Mouse (Mus musculus) CH12.LX (cell line): ENCODE measurements at regions not wholly inside any gene's neighbourhood (a gene's known extent, or its start where the extent isn't known, plus 50 kb on each side); places are given as distances from the start of the nearest gene placed in this dataset.

Experiments used
- DNase-seq: peaks from one replicate; pipeline ENCODE4 v3.0.0-alpha.2; 2013; ENCODE audit errors: extremely low read depth
- H3K27ac ChIP-seq: 2 replicates; pipeline ENCODE4 v1.5.1; 2012; ENCODE audit warnings: low read depth, mild to moderate bottlenecking, control low read depth, moderate library complexity; ENCODE audit not compliant: insufficient read depth
- H3K27me3 ChIP-seq: replicated peaks from 2 replicates; pipeline ENCODE3; 2012; ENCODE audit warnings: inconsistent platforms
- H3K36me3 ChIP-seq, 2 experiments: replicated peaks in 1 of 2; 2 replicates each; pipeline versions ENCODE3 to v1.6.1; 2012; ENCODE audit warnings: inconsistent platforms in 1 of 2, low read length in 1 of 2, mild to moderate bottlenecking in 1 of 2, mixed read lengths in 1 of 2, moderate library complexity in 1 of 2; ENCODE audit not compliant: control insufficient read depth in 1 of 2, insufficient read depth in 1 of 2
- H3K4me1 ChIP-seq, 2 experiments: 2 replicates each; pipeline ENCODE4 v1.6.1; 2012; ENCODE audit warnings: inconsistent platforms in 1 of 2, moderate library complexity in 1 of 2; ENCODE audit not compliant: insufficient read depth in 2 of 2, control insufficient read depth in 1 of 2
- H3K4me2 ChIP-seq: 2 replicates; pipeline ENCODE4 v1.6.1; 2012; ENCODE audit warnings: low read depth, mild to moderate bottlenecking, control low read depth; ENCODE audit not compliant: poor library complexity, insufficient read depth, severe bottlenecking
- H3K4me3 ChIP-seq, 3 experiments: fragments of 150-350 bp in 1 of 3; sonication (generic) in 1 of 3; replicated peaks in 1 of 3; 2 replicates each; pipeline versions ENCODE3 to v1.5.1; 2011 to 2012; ENCODE audit warnings: low read depth in 2 of 3, low read length in 2 of 3, mild to moderate bottlenecking in 2 of 3, moderate library complexity in 2 of 3, control low read depth in 1 of 3, improper control_type of control experiment in 1 of 3, inconsistent platforms in 1 of 3, mixed read lengths in 1 of 3; ENCODE audit not compliant: poor library complexity in 1 of 3
- H3K79me2 ChIP-seq: replicated peaks from 2 replicates; pipeline ENCODE4 v1.6.1; 2012; ENCODE audit warnings: mild to moderate bottlenecking, moderate library complexity; ENCODE audit not compliant: control insufficient read depth, poor library complexity, insufficient read depth, severe bottlenecking; ENCODE audit errors: extremely low read depth
- H3K9ac ChIP-seq: 2 replicates; pipeline ENCODE4 v1.6.1; 2012; ENCODE audit warnings: low read depth, mild to moderate bottlenecking, control low read depth, moderate library complexity; ENCODE audit not compliant: insufficient read depth
- H3K9me3 ChIP-seq: replicated peaks from 2 replicates; pipeline ENCODE3; 2012; ENCODE audit warnings: low read length, inconsistent platforms, mixed read lengths
- BHLHE40 ChIP-seq: IDR thresholded peaks from 2 replicates; pipeline ENCODE4 v1.6.1; 2011; ENCODE audit warnings: mild to moderate bottlenecking, low read depth, low read length, improper control_type of control experiment
- CHD2 ChIP-seq: IDR thresholded peaks from 2 replicates; pipeline ENCODE4 v1.6.1; 2011; ENCODE audit warnings: low read length, improper control_type of control experiment
- HCFC1 ChIP-seq: IDR thresholded peaks from 2 replicates; pipeline ENCODE4 v1.6.1; 2012; ENCODE audit warnings: low read depth, mild to moderate bottlenecking, inconsistent platforms, low read length, improper control_type of control experiment
- KAT2A ChIP-seq: IDR thresholded peaks from 2 replicates; pipeline ENCODE4 v1.6.1; 2012; ENCODE audit warnings: low read length, improper control_type of control experiment, inconsistent platforms; ENCODE audit not compliant: insufficient replicate concordance
- MAX ChIP-seq: IDR thresholded peaks from 2 replicates; pipeline ENCODE4 v1.6.1; 2011; ENCODE audit warnings: low read length, improper control_type of control experiment
- MAZ ChIP-seq: IDR thresholded peaks from 2 replicates; pipeline ENCODE4 v1.6.1; 2012; ENCODE audit warnings: low read depth, mild to moderate bottlenecking, inconsistent platforms, low read length, improper control_type of control experiment, moderate library complexity
- MEF2A ChIP-seq: IDR thresholded peaks from 2 replicates; pipeline ENCODE4 v1.6.1; 2014; ENCODE audit warnings: low read depth, mild to moderate bottlenecking, inconsistent platforms, low read length, improper control_type of control experiment, borderline replicate concordance
- MXI1 ChIP-seq: IDR thresholded peaks from 2 replicates; pipeline ENCODE4 v1.6.1; 2011; ENCODE audit warnings: mild to moderate bottlenecking, low read depth, low read length, improper control_type of control experiment
- NRF1 ChIP-seq: IDR thresholded peaks from 2 replicates; pipeline ENCODE4 v1.6.1; 2014; ENCODE audit warnings: low read depth, mild to moderate bottlenecking, inconsistent platforms, low read length, improper control_type of control experiment, moderate library complexity
- POLR2A ChIP-seq: IDR thresholded peaks from 2 replicates; pipeline ENCODE4 v1.6.1; 2011; ENCODE audit warnings: low read depth, mild to moderate bottlenecking, improper control_type of control experiment, low read length
- RCOR1 ChIP-seq: conservative IDR thresholded peaks from 2 replicates; pipeline ENCODE4 v1.6.1; 2012; ENCODE audit warnings: low read depth, mild to moderate bottlenecking, inconsistent platforms, low read length, improper control_type of control experiment
- SMC3 ChIP-seq: IDR thresholded peaks from 2 replicates; pipeline ENCODE4 v1.6.1; 2011; ENCODE audit warnings: low read depth, low read length, improper control_type of control experiment
- TBP ChIP-seq: conservative IDR thresholded peaks from 2 replicates; pipeline ENCODE4 v1.6.1; 2011; ENCODE audit warnings: low read depth, low read length, improper control_type of control experiment
- USF1 ChIP-seq: IDR thresholded peaks from 2 replicates; pipeline ENCODE4 v1.6.1; 2014; ENCODE audit warnings: low read depth, mild to moderate bottlenecking, inconsistent platforms, low read length, improper control_type of control experiment
- USF2 ChIP-seq: conservative IDR thresholded peaks from 2 replicates; pipeline ENCODE4 v1.6.1; 2011; ENCODE audit warnings: low read depth, low read length, improper control_type of control experiment
- ZC3H11A ChIP-seq: IDR thresholded peaks from 2 replicates; pipeline ENCODE4 v1.6.1; 2012; ENCODE audit warnings: low read depth, mild to moderate bottlenecking, inconsistent platforms, low read length, improper control_type of control experiment
- ZKSCAN1 ChIP-seq: IDR thresholded peaks from 2 replicates; pipeline ENCODE4 v1.6.1; 2012; ENCODE audit warnings: low read depth, inconsistent platforms, low read length, improper control_type of control experiment, borderline replicate concordance
- ZNF384 ChIP-seq: IDR thresholded peaks from 2 replicates; pipeline ENCODE4 v1.6.1; 2012; ENCODE audit warnings: low read depth, low read length, improper control_type of control experiment, inconsistent platforms
- dilution Hi-C: fragments of 300-500 bp; cut with MboI; formaldehyde crosslinking; loops from 2 replicates; pipeline ENCODE4 v1.14.3; 2020; ENCODE audit warnings: low sequenced_read_pairs; ENCODE audit not compliant: extremely low pct_unique_long_range_greater_than_20kb, extremely low pct_ligation_motif_present
- in situ Hi-C: fragments of 300-500 bp; cut with MboI; formaldehyde crosslinking; loops from 3 replicates; pipeline ENCODE4 v1.14.3; 2019; ENCODE audit warnings: low sequenced_read_pairs, low pct_ligation_motif_present, low pct_unique_long_range_greater_than_20kb, mixed read lengths

GRCm38 (mm10) chr4:125415308-125415707, 75.2 kb upstream of the Grik3 start:
- dilution Hi-C loops = no loop called here
- Histone ChIP-seq H3K27ac (no peak overlapping the region), H3K27me3 (no peaks in the 10 kb centered on the region), H3K36me3 (no peaks in the 10 kb centered on the region), H3K9me3 (no peaks in the 10 kb centered on the region), H3K4me1 (peaks cover 9 to 37% of the 10 kb centered on the region in 2 experiments), H3K9ac (no peak overlapping the region), H3K79me2 (no peaks in the 10 kb centered on the region), H3K4me2 (no peak overlapping the region), H3K4me3 (no peak overlapping the region)
- DNase-seq = no peak
- no peak for TF ChIP-seq MXI1
- no peak for TF ChIP-seq SMC3
- no peak for TF ChIP-seq NRF1
- no peak for TF ChIP-seq ZNF384
- no peak for TF ChIP-seq ZC3H11A
- TF ChIP-seq CHD2 = no peak
- TF ChIP-seq ZKSCAN1 = no peak
- no peak for TF ChIP-seq MAZ
- in situ Hi-C loops = no loop called here

- Histone ChIP-seq H3K9me3 (no peaks in the 10 kb centered on the region), H3K4me1 (peaks cover under 1 to 25% of the 10 kb centered on the region in 2 experiments; a peak in 3 of 4 replicates), H3K4me3 (no peak overlapping the region), H3K27me3 (peaks cover 3% of the 10 kb centered on the region), H3K27ac (no peak overlapping the region), H3K36me3 (no peaks in the 10 kb centered on the region), H3K9ac (no peak overlapping the region), H3K79me2 (no peaks in the 10 kb centered on the region), H3K4me2 (no peak overlapping the region)
- in situ Hi-C loops = no loop called here
- DNase-seq = no peak
- no peak for TF ChIP-seq BHLHE40
- TF ChIP-seq NRF1 = no peak
- peak; percentile 83 for TF ChIP-seq USF2
- no peak for TF ChIP-seq TBP
- no peak for TF ChIP-seq MXI1
- TF ChIP-seq POLR2A = no peak
- no peak for TF ChIP-seq MAX
- TF ChIP-seq USF1 = peak; percentile 85
- TF ChIP-seq KAT2A = peak; percentile 73; the same call in 1 of the 2 replicates
- no peak for TF ChIP-seq MEF2A
- no peak for TF ChIP-seq RCOR1
- no peak for TF ChIP-seq CHD2
- TF ChIP-seq HCFC1 = peak; percentile 93
- dilution Hi-C loops = no loop called here
Observed at GRCm38 (mm10) chr4:125413833-125414719, 76.4 kb upstream of the Grik3 start.
